8 mouse cellular contexts compared by ENCODE assay signal in genomic region chr4:154506774-154507435, GRCm38 (mm10).
A peak's percentile ranks its signal among the peaks of the same experiment; 100 is the strongest.
DNase-seq lines count a peak whose midpoint lies in the region; ATAC-seq and TF ChIP-seq lines count a peak whose summit lies in the region.
"Had no signal": no experiment of that assay in that cellular context is flagged by ENCODE, and none has a peak within 500 bp of the region (broad histone marks: within the 10 kb centered on the region; RNA-seq: fewer than 3 reads in every experiment).

No protein-coding gene starts in this region.

- H3K27ac ChIP-seq in embryonic facial prominence, embryonic 11.5 days (replicated peaks; ENCODE audit: low read depth, low read length), result no peak overlapping the region
- peak overlapping the region; percentile 73 for H3K27ac ChIP-seq in layer of hippocampus, adult 2 months
- no peak overlapping the region for H3K27ac ChIP-seq in neural tube, embryonic 12.5 days
- no peak overlapping the region for H3K27ac ChIP-seq in intestine, embryonic 16.5 days (ENCODE audit: low read length)
- H3K27ac ChIP-seq: macrophage had no signal

- H3K4me3 ChIP-seq in embryonic facial prominence, embryonic 11.5 days (ENCODE audit: low read depth, low read length), result no peak overlapping the region
- H3K4me3 ChIP-seq in layer of hippocampus, adult 2 months, result peak overlapping the region; percentile 40; the same call in 1 of the 2 replicates
- no peak overlapping the region for H3K4me3 ChIP-seq in neural tube, embryonic 12.5 days
- no peak overlapping the region for H3K4me3 ChIP-seq in intestine, embryonic 16.5 days (ENCODE audit: low read length)

- ATAC-seq in embryonic facial prominence, embryonic 11.5 days (replicated peaks; ENCODE audit: insufficient number of reproducible peaks, low FRiP score, low TSS enrichment, low read depth), result no peak
- no peak for ATAC-seq in neural tube, embryonic 12.5 days (ENCODE audit: low FRiP score, low read depth)
- ATAC-seq in intestine, embryonic 16.5 days, result no peak

- no peaks in the 10 kb centered on the region for H3K9me3 ChIP-seq in embryonic facial prominence, embryonic 11.5 days (replicated peaks; ENCODE audit: control insufficient read depth, low read length)
- no peaks in the 10 kb centered on the region for H3K9me3 ChIP-seq in neural tube, embryonic 12.5 days
- no peaks in the 10 kb centered on the region for H3K9me3 ChIP-seq in intestine, embryonic 16.5 days (ENCODE audit: control insufficient read depth, low read length)

- peak; percentile 19 to 49 for DNase-seq in adrenal gland, postnatal 36 days
- peak; percentile 59 for DNase-seq in embryonic facial prominence, embryonic 11.5 days (ENCODE audit: low spot score)
- DNase-seq in layer of hippocampus, adult 2 months (ENCODE audit: low spot score in 2 of 2), result peak; percentile 38 to 54
- DNase-seq in testis, postnatal 10 days (ENCODE audit: low spot score), result no peak
- no peak for DNase-seq in thymus, postnatal 10 days (ENCODE audit: low spot score in 2 of 2)

- no peaks in the 10 kb centered on the region for H3K36me3 ChIP-seq in embryonic facial prominence, embryonic 11.5 days (replicated peaks; ENCODE audit: control insufficient read depth, insufficient read depth, low read depth, low read length)
- H3K36me3 ChIP-seq in neural tube, embryonic 12.5 days, result no peaks in the 10 kb centered on the region
- no peaks in the 10 kb centered on the region for H3K36me3 ChIP-seq in intestine, embryonic 16.5 days (ENCODE audit: control insufficient read depth, insufficient read depth, low read length)

- H3K4me2 ChIP-seq in embryonic facial prominence, embryonic 11.5 days (ENCODE audit: low read depth, low read length), result no peak overlapping the region
- peak overlapping the region; percentile 41 for H3K4me2 ChIP-seq in neural tube, embryonic 12.5 days (replicated peaks)
- no peak overlapping the region for H3K4me2 ChIP-seq in intestine, embryonic 16.5 days (ENCODE audit: low read depth, low read length)

- TF ChIP-seq CTCF in layer of hippocampus, adult 2 months (conservative IDR thresholded peaks at IDR 0.05), result no peak

- H3K9ac ChIP-seq in embryonic facial prominence, embryonic 11.5 days (replicated peaks; ENCODE audit: low read length), result no peak overlapping the region
- no peak overlapping the region for H3K9ac ChIP-seq in neural tube, embryonic 12.5 days
- H3K9ac ChIP-seq in intestine, embryonic 16.5 days (ENCODE audit: low read depth, low read length), result no peak overlapping the region

- WGBS in embryonic facial prominence, embryonic 11.5 days, result 9% methylated on average over 20 of the region's 20 CpGs
- WGBS in neural tube, embryonic 12.5 days, result 1% methylated on average over 20 of the region's 20 CpGs
- 29% methylated on average over 20 of the region's 20 CpGs for WGBS in intestine, embryonic 16.5 days

- H3K27me3 ChIP-seq in embryonic facial prominence, embryonic 11.5 days (ENCODE audit: control insufficient read depth, insufficient read depth, low read length), result no peaks in the 10 kb centered on the region; the same call in 1 of the 2 replicates
- peaks cover 45% of the 10 kb centered on the region for H3K27me3 ChIP-seq in neural tube, embryonic 12.5 days (replicated peaks)
- 0 out of 2 replicates have a peak, but pooled peaks cover 3% of the 10 kb centered on the region for H3K27me3 ChIP-seq in intestine, embryonic 16.5 days (replicated peaks; ENCODE audit: control insufficient read depth, insufficient read depth, low read length)

- peaks cover 11% of the 10 kb centered on the region; the same call in 1 of the 2 replicates for H3K4me1 ChIP-seq in embryonic facial prominence, embryonic 11.5 days (ENCODE audit: control insufficient read depth, insufficient read depth, low read length)
- H3K4me1 ChIP-seq in neural tube, embryonic 12.5 days, result peaks cover 42% of the 10 kb centered on the region
- peaks cover 49% of the 10 kb centered on the region for H3K4me1 ChIP-seq in intestine, embryonic 16.5 days (ENCODE audit: control insufficient read depth, insufficient read depth, low read length)

Comparison
In these comparisons a context has a peak if more than half of its experiments do, and no peak if none do; other contexts are left out.
1. DNase-seq: peak in adrenal gland, postnatal 36 days (2 of 2), embryonic facial prominence, embryonic 11.5 days (single experiment) and layer of hippocampus, adult 2 months (2 of 2); none in testis, postnatal 10 days (single experiment) and thymus, postnatal 10 days (0 of 2).